Mouse (Mus musculus) inflammation-experienced regulatory T-cells (primary cell): Measurements from ENCODE around the gene Eps15. TPM values are rescaled to one million over a fixed set of nuclear protein-coding genes. Genes with fewer than 3 reads are reported as not detected.

ENCODE experiments used
- polyA plus RNA-seq, 2 experiments: library from polyadenylated mRNA; unstranded; fragments of 100-300 nt; shearing (Covaris generic); gene quantifications; one replicate each; pipeline ENCODE4 v1.2.1; 2017

Gene Eps15
- 100 to 1,000 TPM in 1 of 2 experiments, 10 to 100 TPM in 1; 98.6 to 104 TPM for polyA plus RNA-seq

GRCm38 (mm10) chr4:109279689-109280458 lies at the start of gene Eps15:
Eps15 (plus strand) TSS chr4:109280268.

GRCm38 (mm10) chr4:109234185-109234584 lies 45.9 kb upstream of the Eps15 start, which contains the start of gene Calr4:
Calr4 (plus strand) TSS chr4:109234485.

GRCm38 (mm10) chr4:109406486-109407175 lies 126.6 kb downstream of the Eps15 start, which contains the start of gene Ttc39a:
Ttc39a (plus strand) TSS chr4:109406623.

Other genes with a start within 250 kb of the Eps15 start
- 100 to 1,000 TPM; 126 to 130 TPM for gene Osbpl9, start 78.0 kb upstream of the Eps15 start, polyA plus RNA-seq
- not detected for gene Calr4, start 45.8 kb upstream of the Eps15 start, polyA plus RNA-seq
- under 1 TPM; 0.10 to 0.18 TPM for gene Ttc39a, start 126.4 kb downstream of the Eps15 start, polyA plus RNA-seq
- gene Rnf11, start 204.5 kb downstream of the Eps15 start, polyA plus RNA-seq, result 10 to 100 TPM; 52.1 to 52.7 TPM